ENCODE assay signal across 10 mouse cellular contexts in genomic region chr10:42088570-42089234, GRCm38 (mm10).
DNase-seq lines count a peak whose midpoint lies in the region; ATAC-seq and TF ChIP-seq lines count a peak whose summit lies in the region.
"Had no signal": no experiment of that assay in that cellular context is flagged by ENCODE, and none has a peak within 500 bp of the region (broad histone marks: within the 10 kb centered on the region; RNA-seq: fewer than 3 reads in every experiment).

No protein-coding gene starts in this region.

- H3K27me3 ChIP-seq in kidney, embryonic 14.5 days (ENCODE audit: control insufficient read depth, insufficient read depth, low read length): no peaks in the 10 kb centered on the region
- peaks cover 47% of the 10 kb centered on the region for H3K27me3 ChIP-seq in embryonic facial prominence, embryonic 10.5 days (replicated peaks; ENCODE audit: low read depth, poor library complexity, severe bottlenecking)
- H3K27me3 ChIP-seq in liver, embryonic 14.5 days (ENCODE audit: control insufficient read depth, insufficient read depth, low read length): no peaks in the 10 kb centered on the region
- H3K27me3 ChIP-seq: Patski had no signal

- TF ChIP-seq EP300 in liver, embryonic 14.5 days (IDR thresholded peaks at IDR 0.05; ENCODE audit: low read depth): no peak

- 0 out of 2 replicates have a peak, but pooled peaks cover 7% of the 10 kb centered on the region for H3K9me3 ChIP-seq in kidney, embryonic 14.5 days (ENCODE audit: control insufficient read depth, low read length)
- H3K9me3 ChIP-seq in embryonic facial prominence, embryonic 10.5 days: no peaks in the 10 kb centered on the region; the same call in 1 of the 2 replicates
- H3K9me3 ChIP-seq in liver, embryonic 14.5 days (ENCODE audit: control insufficient read depth, low read length): no peaks in the 10 kb centered on the region; the same call in 1 of the 2 replicates

- H3K27ac ChIP-seq in kidney, embryonic 14.5 days (ENCODE audit: low read depth, low read length): no peak overlapping the region
- 0 out of 2 replicates have a peak overlapping the region, but pooled peaks have one; percentile 24 for H3K27ac ChIP-seq in embryonic facial prominence, embryonic 10.5 days (replicated peaks)
- H3K27ac ChIP-seq in liver, embryonic 14.5 days: no peak overlapping the region

- no peaks in the 10 kb centered on the region for H3K36me3 ChIP-seq in kidney, embryonic 14.5 days (ENCODE audit: control insufficient read depth, insufficient read depth, low read length)
- H3K36me3 ChIP-seq in embryonic facial prominence, embryonic 10.5 days (replicated peaks): no peaks in the 10 kb centered on the region
- H3K36me3 ChIP-seq in liver, embryonic 14.5 days (replicated peaks; ENCODE audit: control insufficient read depth, insufficient read depth, low read depth): no peaks in the 10 kb centered on the region

- ATAC-seq in kidney, embryonic 14.5 days (ENCODE audit: low FRiP score, low TSS enrichment): no peak
- no peak for ATAC-seq in liver, embryonic 14.5 days (ENCODE audit: insufficient read depth)
- ATAC-seq: Patski had no signal

- peaks cover 15% of the 10 kb centered on the region for H3K4me1 ChIP-seq in kidney, embryonic 14.5 days (ENCODE audit: control insufficient read depth, insufficient read depth, low read length)
- H3K4me1 ChIP-seq in embryonic facial prominence, embryonic 10.5 days: peaks cover 25% of the 10 kb centered on the region
- H3K4me1 ChIP-seq in liver, embryonic 14.5 days (replicated peaks; ENCODE audit: control insufficient read depth in 2 of 2, insufficient read depth in 2 of 2, low read length in 1 of 2): peaks cover 13 to 22% of the 10 kb centered on the region in 2 experiments

- H3K4me2 ChIP-seq in kidney, embryonic 14.5 days (replicated peaks; ENCODE audit: low read depth, low read length): no peak overlapping the region
- H3K4me2 ChIP-seq in liver, embryonic 14.5 days (ENCODE audit: low read depth): 0 out of 2 replicates have a peak overlapping the region, but pooled peaks have one; percentile 11

- peak overlapping the region; percentile 4; the same call in 1 of the 2 replicates for H3K9ac ChIP-seq in kidney, embryonic 14.5 days (ENCODE audit: low read depth, low read length)
- no peak overlapping the region for H3K9ac ChIP-seq in liver, embryonic 14.5 days (replicated peaks)

- DNase-seq in embryo, embryonic 10 days (ENCODE audit: low spot score): peak; percentile 13
- no peak for DNase-seq in embryo, embryonic 9.5 days (ENCODE audit: extremely low spot score)
- DNase-seq in kidney, adult 8-10 months: no peak
- no peak for DNase-seq in embryonic facial prominence, embryonic 10.5 days (ENCODE audit: low spot score)
- DNase-seq in liver, embryonic 14.5 days (ENCODE audit: low read depth in 3 of 3, low spot score in 3 of 3): no peak
- no peak for DNase-seq in adrenal gland, postnatal 4 days (ENCODE audit: low spot score in 2 of 2)
- no peak for DNase-seq in spleen, postnatal 4 days (ENCODE audit: low spot score in 2 of 2)
- DNase-seq: cerebellum, adult 11-12 months had no signal

- no peak overlapping the region for H3K4me3 ChIP-seq in kidney, embryonic 14.5 days (ENCODE audit: low read length)
- H3K4me3 ChIP-seq in embryonic facial prominence, embryonic 10.5 days: no peak overlapping the region
- no peak overlapping the region for H3K4me3 ChIP-seq in liver, embryonic 14.5 days (ENCODE audit: insufficient read depth in 1 of 2, low read depth in 2 of 2, low read length in 2 of 2)

- WGBS in kidney, embryonic 14.5 days: 39% methylated on average over 14 of the region's 14 CpGs
- WGBS in embryonic facial prominence, embryonic 10.5 days: 57% methylated on average over 14 of the region's 14 CpGs
- 43% methylated on average over 14 of the region's 14 CpGs for WGBS in liver, embryonic 14.5 days (ENCODE audit: insufficient replicate concordance)

- no peak for TF ChIP-seq CTCF in liver, embryonic 14.5 days (IDR thresholded peaks at IDR 0.05; ENCODE audit: low read depth)
